Mouse (Mus musculus) embryo, embryonic 10.5 days (tissue): ENCODE data around the gene Armc2.
A peak's percentile ranks its signal among the peaks of the same experiment; 100 is the strongest.
"Not testable (repeated sequence)": the region's sequence is repeated elsewhere in the genome, so short reads cannot be mapped to it uniquely, and the experiment has no call there.

Source experiments
- DNase-seq: peaks from one replicate; pipeline ENCODE4 v3.0.0-alpha.2; 2015; ENCODE audit warnings: low spot score

Gene Armc2

DNA sequence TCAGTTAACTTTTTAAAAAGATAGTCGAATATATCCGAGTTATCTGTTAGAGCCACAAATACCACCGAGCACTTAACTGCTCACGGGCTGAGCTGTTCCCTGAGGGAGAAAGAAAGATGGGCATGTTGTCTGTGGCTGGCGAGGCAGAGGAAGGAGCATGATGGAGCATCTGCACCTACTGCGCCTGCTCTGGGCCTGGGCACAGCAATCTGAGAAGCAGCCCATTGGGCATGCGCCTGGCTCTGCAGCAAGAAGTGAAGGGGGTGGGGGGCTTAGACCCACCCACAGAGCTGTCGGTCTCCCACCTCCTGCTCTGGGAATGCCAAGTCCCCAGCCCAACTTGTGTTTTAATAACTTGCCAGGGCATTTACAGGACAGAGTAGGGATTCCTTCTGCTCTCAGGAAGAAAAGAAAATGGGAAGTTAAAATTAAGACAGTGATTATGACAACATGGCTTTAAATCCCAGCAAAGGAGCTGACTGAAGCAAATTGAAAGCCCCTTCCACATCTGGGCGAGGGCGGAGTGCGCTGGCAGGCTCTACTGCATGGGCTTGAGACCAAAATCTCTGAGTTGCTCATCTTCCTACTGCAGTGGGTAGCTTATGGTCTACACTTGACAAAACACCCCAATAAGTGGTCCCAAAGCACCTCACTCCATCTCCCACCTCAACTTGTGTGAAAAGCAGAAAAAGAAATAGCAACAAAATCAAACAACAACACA is 50.2 kb downstream of the Armc2 start:
- no peak for DNase-seq

DNA sequence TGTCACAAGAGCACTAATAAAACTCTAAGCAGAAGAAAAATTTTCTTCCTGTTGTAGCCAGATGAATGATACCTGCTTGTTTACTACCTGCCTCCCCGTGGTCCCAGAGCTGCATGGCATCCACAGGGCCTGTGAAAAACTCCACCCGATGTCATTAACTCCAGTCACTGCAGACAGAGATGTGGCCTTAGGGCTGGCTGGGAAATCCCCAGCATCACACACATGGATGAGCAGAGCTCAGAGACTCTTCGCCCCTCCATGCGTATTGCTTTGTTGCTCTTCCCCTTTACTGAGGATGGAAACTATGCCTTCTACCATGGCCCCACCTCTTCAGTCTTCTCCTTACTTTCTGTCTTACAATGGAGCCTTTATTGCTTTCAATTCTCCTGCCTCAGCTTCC is 55.5 kb downstream of the Armc2 start:
- peak; percentile 31 for DNase-seq

DNA sequence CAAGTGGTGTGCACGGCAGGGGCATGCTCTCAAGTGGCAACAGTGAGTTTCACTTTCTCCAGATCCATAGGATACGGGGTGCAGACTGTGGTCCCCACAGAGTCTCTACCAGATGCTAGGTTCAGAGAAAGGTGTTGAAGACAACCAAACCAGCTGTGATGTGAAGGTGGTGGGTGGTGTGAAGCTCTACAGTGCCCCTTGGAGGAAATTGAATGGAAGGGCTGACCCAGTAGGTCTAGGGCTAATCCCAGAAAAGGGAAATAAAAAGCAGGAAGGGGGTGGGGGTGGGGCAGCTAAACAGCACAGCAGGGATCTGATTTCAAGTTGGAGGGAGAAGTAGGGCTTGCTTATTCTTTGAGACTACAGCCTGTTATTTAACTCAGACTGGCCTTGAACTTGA is 58.4 kb downstream of the Armc2 start:
- DNase-seq = peak; percentile 44

- no peak for DNase-seq
Measured at GRCm38 (mm10) chr10:41958677-41959274, 59.5 kb downstream of the Armc2 start.

DNA sequence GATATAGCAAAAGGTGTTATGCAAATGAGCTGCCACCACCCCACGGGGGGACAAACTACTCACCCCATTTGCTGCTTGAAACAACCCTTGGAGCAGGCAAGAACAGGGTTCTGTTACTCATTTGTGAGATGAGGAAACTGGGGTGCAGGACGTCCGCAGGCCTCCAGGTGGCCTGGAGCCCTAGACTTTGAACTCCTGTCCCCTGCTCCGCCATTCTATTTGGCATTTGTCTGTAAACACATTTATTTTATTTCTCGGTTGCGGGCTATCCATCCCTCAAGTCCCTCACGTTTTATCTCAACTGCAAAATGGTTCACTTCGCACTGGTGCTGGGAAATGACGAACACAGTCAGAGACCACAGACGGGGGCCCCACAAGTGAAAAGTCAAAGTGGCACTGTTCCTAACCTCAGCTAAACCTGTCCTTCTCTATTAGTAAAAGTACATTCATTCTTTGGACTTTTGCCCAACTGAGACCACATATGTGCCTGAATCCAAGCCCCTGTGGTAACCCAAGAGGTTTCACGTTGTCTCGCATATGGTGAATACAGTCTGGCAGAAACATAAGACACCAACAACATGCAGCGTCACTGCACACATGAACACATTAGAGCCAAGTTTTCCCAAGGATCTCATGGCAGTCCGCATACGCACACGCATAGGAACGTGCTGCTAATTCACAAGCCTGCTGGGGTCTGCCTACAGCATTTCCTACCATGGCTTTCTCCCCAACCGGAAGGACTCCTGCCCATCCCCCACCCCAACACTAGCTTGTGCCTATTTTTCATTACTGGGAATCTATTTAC is 60.6 kb downstream of the Armc2 start:
- DNase-seq = no peak

DNA sequence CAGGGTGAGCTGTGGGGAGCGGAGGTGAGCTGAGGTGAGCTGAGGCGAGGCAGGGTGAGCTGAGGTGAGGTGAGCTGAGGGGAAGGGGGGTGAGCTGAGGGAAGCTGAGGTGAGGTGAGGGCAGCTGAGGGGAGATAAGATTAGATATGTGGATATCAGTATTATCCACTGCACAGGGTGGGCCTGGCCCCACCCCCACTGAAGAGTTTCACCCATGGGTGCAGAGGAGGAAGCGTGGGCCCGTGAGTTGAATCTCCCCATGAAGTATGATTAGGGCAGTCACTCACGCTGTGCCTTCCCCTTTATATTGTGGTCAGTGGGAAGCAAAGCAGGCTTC is 64.7 kb downstream of the Armc2 start:
- no peak for DNase-seq

DNA sequence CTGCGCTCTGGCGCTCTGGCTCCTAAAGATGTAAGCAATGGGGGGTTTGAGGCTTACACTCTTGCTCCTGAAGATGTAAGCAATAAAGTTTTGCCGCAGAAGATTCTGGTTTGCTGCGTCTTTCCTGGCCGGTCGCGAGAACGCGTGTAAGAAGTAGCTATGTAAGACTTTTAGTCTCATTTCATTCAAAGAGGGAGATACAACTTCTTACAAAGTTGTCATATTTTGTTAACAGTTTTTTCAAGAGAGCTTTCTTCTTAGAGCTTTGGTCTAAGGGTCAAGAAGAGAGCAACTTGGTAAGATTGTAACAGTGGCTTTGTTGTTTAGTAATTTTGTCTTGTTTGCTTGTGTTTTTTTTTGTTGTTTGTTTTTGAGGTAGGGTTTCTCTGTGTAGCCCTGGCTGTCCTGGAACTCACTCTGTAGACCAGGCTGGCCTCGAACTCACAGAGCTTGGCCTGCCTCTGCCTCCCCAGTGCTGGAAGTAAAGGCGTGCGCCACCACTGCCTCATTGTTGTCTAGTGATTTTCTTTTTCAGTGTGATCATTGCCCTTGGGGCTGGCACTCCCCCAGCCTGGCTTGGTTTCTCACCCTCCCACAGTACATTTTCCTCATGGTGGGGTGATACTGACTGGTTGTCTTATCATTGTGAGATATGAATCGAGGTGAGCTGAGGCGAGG is 65.3 kb downstream of the Armc2 start:
- DNase-seq = no peak

GRCm38 (mm10) chr10:41952354-41952753 is 65.9 kb downstream of the Armc2 start:
- not testable (repeated sequence) for DNase-seq

DNA sequence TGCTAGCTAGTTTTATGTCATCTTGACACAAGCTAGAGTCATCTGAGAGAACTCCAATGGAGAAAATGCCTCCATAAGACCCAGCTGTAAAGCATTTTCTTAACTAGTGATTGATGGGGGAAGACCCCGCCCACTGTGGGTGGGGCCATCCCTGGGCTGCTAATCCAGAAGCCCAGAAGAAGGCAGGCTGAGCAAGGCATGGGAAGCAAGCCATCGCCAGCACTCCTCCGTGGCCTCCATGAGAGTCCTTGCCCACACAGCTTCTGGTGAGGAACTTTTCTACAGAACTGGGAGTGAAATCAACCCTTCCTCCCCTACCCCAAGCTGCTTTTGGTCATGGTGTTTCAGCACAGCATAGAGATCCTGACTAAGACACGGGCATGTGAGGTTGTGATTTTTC is 79.2 kb downstream of the Armc2 start:
- DNase-seq = peak; percentile 26

DNA sequence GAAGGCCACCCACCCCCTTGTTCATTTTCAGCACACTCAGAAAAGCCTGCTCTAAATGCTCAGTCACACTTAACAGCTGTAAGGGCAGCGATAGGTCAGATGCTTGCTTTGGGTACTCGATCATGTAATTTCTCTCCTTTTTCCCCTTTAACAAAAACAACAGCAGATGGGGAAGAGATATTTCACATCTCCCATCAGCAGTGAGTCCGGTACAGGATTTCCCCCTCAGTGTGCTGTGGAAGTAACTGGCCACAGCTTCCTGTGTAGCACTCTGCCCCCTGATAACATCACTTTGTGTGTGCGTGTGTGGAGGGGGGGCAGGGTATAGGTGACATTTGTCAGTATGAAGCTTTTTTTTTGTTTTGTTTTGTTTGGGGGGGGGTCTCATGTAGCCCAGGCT is 81.1 kb downstream of the Armc2 start:
- DNase-seq = peak; percentile 10

GRCm38 (mm10) chr10:41936100-41936499 is 82.1 kb downstream of the Armc2 start:
- no peak for DNase-seq

GRCm38 (mm10) chr10:41935476-41935829 is 82.8 kb downstream of the Armc2 start:
- no peak for DNase-seq

- DNase-seq = peak; percentile 48
Measured at GRCm38 (mm10) chr10:41934633-41935475, 83.4 kb downstream of the Armc2 start.

DNA sequence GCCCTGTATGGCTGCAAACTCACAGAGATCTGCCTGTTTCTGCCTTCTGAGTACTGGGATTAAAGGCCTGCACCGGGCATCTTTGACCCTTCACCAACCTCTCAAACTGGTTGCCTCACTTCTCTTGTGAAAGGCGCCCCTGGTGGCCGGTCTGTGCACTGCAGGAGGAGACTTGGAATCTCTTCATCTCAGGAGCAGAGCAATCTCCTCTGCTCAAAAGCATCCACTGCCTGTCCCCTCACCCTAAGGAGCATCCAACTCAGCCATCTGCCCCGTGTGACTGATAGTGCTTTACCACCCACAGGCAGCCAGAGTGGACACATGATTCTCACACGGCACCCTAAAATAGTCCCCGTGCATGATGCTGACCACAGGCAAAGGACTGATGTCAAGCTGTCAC is 84.7 kb downstream of the Armc2 start:
- DNase-seq = peak; percentile 59

DNA sequence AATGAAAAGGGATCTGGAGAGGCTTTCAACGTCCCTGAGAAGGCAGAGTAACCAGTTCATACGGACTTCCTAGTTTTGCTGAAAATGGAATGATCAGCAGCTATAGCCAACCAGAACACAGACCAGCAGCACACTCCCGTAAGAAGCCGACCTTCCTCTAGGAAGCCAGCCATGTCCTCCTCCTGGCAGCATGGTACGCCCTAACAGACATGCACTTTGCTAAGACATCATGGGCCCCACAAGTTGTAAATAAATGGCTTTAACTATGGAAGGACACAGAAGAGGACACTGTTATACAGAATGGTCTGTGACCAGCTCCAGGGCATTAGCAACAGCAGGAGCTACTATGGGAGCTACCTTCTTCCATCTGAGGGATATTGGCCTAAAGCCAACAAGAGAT is 85.3 kb downstream of the Armc2 start:
- DNase-seq = no peak

- no peak for DNase-seq
Measured at GRCm38 (mm10) chr10:41931962-41932361, 86.3 kb downstream of the Armc2 start.

DNA sequence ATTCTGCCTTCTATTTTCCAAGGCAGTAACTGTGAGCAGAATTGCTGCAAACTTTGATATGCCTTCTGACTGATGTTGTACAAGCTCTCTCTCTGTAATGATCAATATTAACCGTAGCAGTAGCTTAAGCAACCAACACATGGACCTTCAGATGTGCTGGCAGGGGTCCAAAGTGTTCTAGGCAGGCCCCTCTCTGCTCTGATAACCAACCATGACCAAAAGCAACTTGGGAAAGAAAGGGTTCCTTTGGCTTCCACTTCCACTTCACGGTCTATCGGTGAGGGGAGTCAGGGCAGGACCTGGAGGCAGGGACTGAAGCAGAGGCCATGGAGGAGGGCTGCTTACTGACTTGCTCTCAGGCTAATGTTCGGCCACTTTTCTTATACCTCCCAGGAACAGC is 87.3 kb downstream of the Armc2 start:
- no peak for DNase-seq

GRCm38 (mm10) chr10:41926726-41927125 is 91.5 kb downstream of the Armc2 start:
- DNase-seq = no peak

DNA sequence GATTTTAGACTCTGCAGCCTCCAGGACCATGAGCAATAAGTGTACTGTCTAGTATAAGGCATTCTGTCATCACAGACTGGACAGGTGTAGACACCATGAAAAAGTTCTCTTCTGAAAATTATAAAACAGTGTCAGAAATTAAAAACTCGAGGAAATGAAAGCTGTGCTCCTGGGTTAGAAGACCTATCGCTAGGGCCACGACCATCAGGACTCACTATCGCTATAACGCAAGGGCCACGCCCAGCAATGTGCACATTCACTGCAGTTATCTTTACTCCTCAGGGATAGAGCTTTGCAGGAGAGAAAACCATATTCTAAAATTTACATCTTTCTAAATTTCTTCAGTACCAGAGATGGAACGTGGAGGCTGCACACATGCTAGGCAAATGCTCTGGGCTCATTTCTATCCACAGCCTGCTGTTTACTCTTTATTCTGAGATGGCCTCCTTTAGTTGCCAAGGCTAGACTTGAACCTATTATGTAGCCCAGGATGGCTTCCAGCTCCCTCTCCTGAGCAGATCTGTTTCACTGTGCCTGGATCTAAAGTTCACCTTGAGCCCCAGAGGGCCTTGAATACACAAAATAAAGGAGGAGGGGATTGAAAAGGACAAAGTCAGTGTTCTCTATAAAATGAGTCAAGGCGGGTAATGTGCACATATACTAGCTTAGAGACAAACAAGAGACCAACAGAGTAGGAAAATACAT is 105.8 kb downstream of the Armc2 start:
- no peak for DNase-seq

DNA sequence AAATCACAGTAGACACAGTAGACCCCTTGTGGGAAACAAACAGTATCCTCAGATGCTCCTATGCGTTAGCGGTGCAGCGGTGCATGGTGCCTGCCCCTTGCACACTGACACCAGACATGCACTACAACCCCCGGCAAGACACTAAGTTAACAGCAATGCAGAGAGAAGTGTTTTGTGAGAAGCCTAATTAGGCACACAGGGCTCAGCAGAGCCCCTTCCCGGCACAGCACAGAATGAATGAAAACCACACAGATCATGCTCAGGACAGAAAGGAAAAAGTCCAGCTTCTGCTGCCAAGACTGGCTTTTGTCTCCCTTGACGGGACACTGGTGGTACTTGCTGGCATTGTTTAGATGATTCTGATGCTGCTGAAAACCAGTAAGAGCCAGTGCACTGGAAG is 109.3 kb downstream of the Armc2 start:
- peak; percentile 12 for DNase-seq

GRCm38 (mm10) chr10:41907950-41908349 is 110.3 kb downstream of the Armc2 start:
- DNase-seq = no peak
